Mouse (Mus musculus) Patski (cell line): ENCODE results near the gene Abca2. TPM values are rescaled to one million over a fixed set of nuclear protein-coding genes. Genes with fewer than 3 reads are reported as not detected.

Experiments used
- ATAC-seq: fragments of 100-300 bp; one replicate; pipeline ENCODE4 v1.8.0; 2021
- CTCF ChIA-PET: fragments of 350-600 bp; sonication (Branson Sonifier 250); formaldehyde crosslinking; loops from one replicate; lab custom pipeline; 2022; ENCODE audit warnings: inconsistent platforms; lab: Charles Lee
- POLR2A ChIA-PET: fragments of 350-600 bp; sonication (Branson Sonifier 250); formaldehyde crosslinking; loops from one replicate; lab custom pipeline; 2022; ENCODE audit warnings: antibody characterized with exemption, inconsistent platforms; lab: Charles Lee
- DNase-seq: peaks from one replicate; pipeline ENCODE4 v3.0.0-alpha.2; 2011; ENCODE audit warnings: low read depth, low spot score
- H3K27me3 ChIP-seq: fragments of 371-371 bp; one replicate; pipeline ENCODE4 v1.5.1; 2021
- CTCF ChIP-seq: fragments of 100-300 bp; IDR thresholded peaks from one replicate; pipeline ENCODE4 v1.5.1; 2021
- in situ Hi-C: fragments of 300-500 bp; cut with MboI; formaldehyde crosslinking; loops from 3 replicates; pipeline ENCODE4 v1.11.1; 2018; ENCODE audit warnings: low pct_unique_long_range_greater_than_20kb, mixed read lengths
- polyA plus RNA-seq: library from polyadenylated mRNA; unstranded; gene quantifications from one replicate; pipeline ENCODE4 v1.2.3, GENCODE M21; 2021

Gene Abca2
- polyA plus RNA-seq, 1 experiment from 2014 or later: 98.6 TPM

GRCm38 (mm10) chr2:25468962-25469915 lies 40.7 kb downstream of the Abca2 start:
- peak; percentile 47 for ATAC-seq
- DNase-seq: peak; percentile 62
- in situ Hi-C loops: no loop called here

DNA sequence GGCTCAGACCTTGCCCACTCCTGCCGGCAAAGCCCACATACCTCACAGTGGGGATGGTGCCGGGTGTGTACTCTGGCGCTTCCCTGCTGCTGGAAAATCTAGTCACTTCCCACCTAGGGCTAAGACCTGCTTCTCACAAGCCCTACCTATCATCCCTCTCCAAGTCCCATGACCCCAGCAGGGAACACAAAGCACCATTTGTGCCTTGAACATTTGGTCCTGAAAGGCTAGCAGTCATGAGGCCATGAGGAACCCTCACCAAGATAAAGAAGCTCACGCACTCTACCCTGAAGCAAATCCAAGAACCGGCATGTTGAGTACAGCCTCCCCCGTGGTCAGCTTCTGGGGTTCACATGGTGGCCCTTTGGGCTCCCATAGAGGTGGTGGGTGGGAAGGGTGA lies 41.5 kb downstream of the Abca2 start, which contains the start of gene Ptgds:
Ptgds (minus strand) TSS at position 78 of the 400 bp plus-strand sequence.
- ATAC-seq (no peak), DNase-seq (no peak)
- ChIA-PET CTCF (interaction anchor here (0.7 kb wide), 1 partner anchor 11 kb away, joined by 3 read pairs; no protein-coding TSS in a partner anchor), POLR2A (no interaction called here)
- no peaks in the 10 kb centered on the region for H3K27me3 ChIP-seq
- in situ Hi-C loops: no loop called here
- TF ChIP-seq CTCF: no peak

More at GRCm38 (mm10) chr2:25468962-25469915, 40.7 kb downstream of the Abca2 start:
- POLR2A ChIA-PET: no interaction called here
- no peak for TF ChIP-seq CTCF
- CTCF ChIA-PET: interaction anchor here (0.7 kb wide), 1 partner anchor 12 kb away, joined by 3 read pairs; no protein-coding TSS in a partner anchor
- no peaks in the 10 kb centered on the region for H3K27me3 ChIP-seq

DNA sequence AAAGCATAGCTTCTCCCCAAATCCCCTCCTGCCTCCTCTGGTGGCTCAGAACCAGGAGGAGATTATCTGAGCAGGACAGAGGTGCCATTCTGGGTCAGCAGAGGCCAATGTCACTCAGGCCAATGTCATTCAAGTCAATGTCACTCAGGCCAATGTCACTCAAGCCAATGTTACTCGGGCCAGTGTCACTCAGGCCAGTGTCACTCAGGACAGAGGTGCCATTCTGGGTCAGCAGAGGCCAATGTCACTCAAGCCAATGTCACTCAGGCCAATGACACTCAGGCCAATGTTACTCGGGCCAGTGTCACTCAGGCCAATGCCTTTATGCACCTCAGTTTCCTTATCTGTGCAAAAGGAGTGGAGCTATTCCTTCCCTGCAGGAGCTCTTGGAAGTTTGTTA lies 44.0 kb downstream of the Abca2 start:
- ChIA-PET CTCF (interaction anchor here (1.0 kb wide), 1 partner anchor 11 kb away, joined by 3 read pairs; no protein-coding TSS in a partner anchor), POLR2A (no interaction called here)
- no peak for DNase-seq
- TF ChIP-seq CTCF: no peak
- H3K27me3 ChIP-seq: no peaks in the 10 kb centered on the region
- in situ Hi-C loops: no loop called here
- no peak for ATAC-seq

DNA sequence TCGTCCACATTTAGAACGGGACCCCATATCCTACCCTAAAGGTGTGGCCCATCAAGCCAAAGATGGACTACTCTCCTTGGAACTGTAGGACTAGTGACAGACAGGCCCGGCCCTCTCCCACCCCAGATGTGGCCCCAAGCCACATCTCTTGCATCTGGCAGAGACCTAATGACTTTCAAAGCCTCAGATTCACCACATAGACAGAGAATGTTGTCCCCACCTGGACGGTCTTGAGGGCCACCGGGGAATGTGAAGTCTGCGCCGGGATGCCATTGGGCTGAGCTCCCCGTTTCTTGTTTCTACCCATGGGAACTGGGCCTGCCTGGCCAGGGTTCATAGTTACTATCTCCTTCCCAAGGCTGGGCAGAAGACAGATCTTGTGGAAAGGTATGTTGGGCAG lies 49.0 kb downstream of the Abca2 start:
- no peak for DNase-seq
- no peak for ATAC-seq
- in situ Hi-C loops: no loop called here
- ChIA-PET POLR2A (no interaction called here), CTCF (interaction anchor here (1.0 to 1.6 kb wide), 3 partner anchors 19 to 55 kb away, joined by 3 to 6 read pairs (median 3); no protein-coding TSS in a partner anchor)
- no peaks in the 10 kb centered on the region for H3K27me3 ChIP-seq
- no peak for TF ChIP-seq CTCF

GRCm38 (mm10) chr2:25477967-25478675 lies 49.6 kb downstream of the Abca2 start:
- CTCF ChIA-PET: interaction anchor here (1.1 to 6.3 kb wide), 4 partner anchors 15 to 250 kb away, joined by 3 to 36 read pairs (median 5); partner anchors contain the start of genes Fut7 and Lcn12
- no peaks in the 10 kb centered on the region for H3K27me3 ChIP-seq
- no peak for TF ChIP-seq CTCF
- ATAC-seq (no peak), DNase-seq (no peak)
- POLR2A ChIA-PET: interaction anchor here (0.5 kb wide), 1 partner anchor 57 kb away, joined by 7 read pairs; no protein-coding TSS in a partner anchor
- in situ Hi-C loops: no loop called here

- H3K27me3 ChIP-seq: no peaks in the 10 kb centered on the region
- TF ChIP-seq CTCF: no peak
- DNase-seq (no peak), ATAC-seq (no peak)
- ChIA-PET CTCF (interaction anchor here (0.7 to 6.3 kb wide), 5 partner anchors 13 to 57 kb away, joined by 3 to 36 read pairs (median 4); partner anchors contain the start of genes Fut7 and Lcn12), POLR2A (interaction anchor here (0.6 kb wide), 1 partner anchor 151 kb away, joined by 3 read pairs; no protein-coding TSS in a partner anchor)
- in situ Hi-C loops: loop anchor here (5.0 kb wide), 1 partner anchor 47 kb away; no protein-coding TSS in a partner anchor
Observed at GRCm38 (mm10) chr2:25479551-25480311, 51.2 kb downstream of the Abca2 start.

DNA sequence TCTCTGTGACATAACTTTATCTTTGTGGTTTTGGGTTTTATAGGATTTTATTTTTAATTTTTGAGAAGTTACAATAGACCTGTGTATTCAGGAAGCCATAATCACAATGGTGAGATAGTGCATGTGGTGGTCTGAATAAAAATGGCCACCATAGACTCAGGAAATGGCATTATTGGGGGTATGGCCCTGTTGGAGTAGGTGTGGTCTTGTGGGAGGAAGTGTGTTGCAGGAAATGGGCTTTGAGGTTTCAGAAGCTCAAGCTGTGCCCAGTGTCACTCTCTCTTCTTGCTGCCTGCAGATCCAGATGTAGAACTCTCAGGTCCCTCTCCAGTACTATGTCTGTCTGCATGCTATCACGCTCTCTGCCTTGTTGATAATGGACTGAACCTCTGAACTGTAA lies 52.0 kb downstream of the Abca2 start:
- CTCF ChIA-PET: interaction anchor here (0.9 to 6.3 kb wide), 8 partner anchors 11 to 58 kb away, joined by 3 to 36 read pairs (median 4); partner anchors contain the start of genes Fut7 and Ptgds
- DNase-seq (no peak), ATAC-seq (no peak)
- no peak for TF ChIP-seq CTCF
- POLR2A ChIA-PET: interaction anchor here (1.1 kb wide), 1 partner anchor 52 kb away, joined by 3 read pairs; the partner anchor contains the start of gene Abca2
- in situ Hi-C loops: loop anchor here (5.0 kb wide), 1 partner anchor 48 kb away; no protein-coding TSS in a partner anchor
- no peaks in the 10 kb centered on the region for H3K27me3 ChIP-seq

- TF ChIP-seq CTCF: no peak
- no peak for ATAC-seq
Observed at GRCm38 (mm10) chr2:25482969-25483368, 54.5 kb downstream of the Abca2 start.

More at GRCm38 (mm10) chr2:25482969-25483368, 54.5 kb downstream of the Abca2 start:
- no peak for DNase-seq
- H3K27me3 ChIP-seq: no peaks in the 10 kb centered on the region
- POLR2A ChIA-PET: interaction anchor here (0.6 kb wide), 1 partner anchor 79 kb away, joined by 3 read pairs; no protein-coding TSS in a partner anchor
- in situ Hi-C loops: loop anchor here (5.0 kb wide), 1 partner anchor 51 kb away; no protein-coding TSS in a partner anchor
- CTCF ChIA-PET: interaction anchor here (0.8 to 6.3 kb wide), 7 partner anchors 10 to 66 kb away, joined by 3 to 36 read pairs (median 4); partner anchors contain the start of gene Fut7
